Mouse (Mus musculus): ENCODE measurements around the gene Tent4a.

- no peak for TF ChIP-seq GATA1 (IDR thresholded peaks at IDR 0.05; ENCODE audit: borderline replicate concordance, low read length)
- TF ChIP-seq FLI1 (IDR thresholded peaks at IDR 0.05; ENCODE audit: low read length), result no peak
These were observed 9.2 kb upstream of the Tent4a start for GRCm38 (mm10) chr13:69543595-69543994.
